Mouse (Mus musculus): ENCODE results near the gene Glra4.

Gene Glra4

DNA sequence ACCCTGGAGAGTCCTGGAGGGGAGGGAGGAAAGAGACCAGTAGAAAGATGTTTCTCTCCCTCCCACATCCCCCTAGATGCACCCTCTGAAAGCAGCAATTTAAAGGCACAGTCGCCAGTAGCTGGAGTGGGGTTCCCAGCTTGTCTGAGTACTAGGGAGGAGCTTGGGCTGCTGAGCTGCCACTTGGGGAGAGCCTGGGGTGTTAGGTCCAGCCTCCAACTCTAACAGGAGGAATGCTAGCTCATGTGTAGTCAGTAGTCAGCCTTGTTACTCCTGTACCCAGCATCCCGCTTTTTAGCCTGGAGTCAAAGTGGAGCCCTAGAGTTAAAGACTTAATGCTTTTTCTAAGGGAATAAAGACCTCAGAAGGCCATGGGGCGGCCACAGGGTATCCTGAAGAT lies at the start of gene Glra4:
Glra4 (minus strand) TSS at position 101 of the 400 bp plus-strand sequence.
- DNase-seq = no peak

GRCm38 (mm10) chrX:136828610-136829009 lies 48.7 kb upstream of the Glra4 start:
- no peak for DNase-seq

DNA sequence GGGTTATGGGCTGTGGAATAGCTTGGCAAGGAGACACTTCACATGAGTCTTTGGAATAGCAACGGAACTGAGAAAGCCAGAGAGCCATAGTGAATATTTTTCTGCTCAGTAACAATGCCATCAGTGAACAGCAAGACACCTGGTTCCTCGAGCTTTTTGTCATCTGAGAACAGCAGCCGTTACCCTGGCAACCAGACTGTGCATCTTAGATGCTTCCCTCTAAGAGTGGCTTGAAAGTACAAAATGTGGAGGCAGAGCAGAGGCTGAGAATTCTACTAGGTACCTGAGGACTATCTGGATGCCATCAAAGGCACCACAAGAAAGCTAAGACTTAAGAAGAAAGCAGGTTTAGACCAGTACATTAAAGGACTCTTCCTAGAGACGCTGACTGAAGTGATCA lies 45.1 kb upstream of the Glra4 start:
- DNase-seq = no peak

DNA sequence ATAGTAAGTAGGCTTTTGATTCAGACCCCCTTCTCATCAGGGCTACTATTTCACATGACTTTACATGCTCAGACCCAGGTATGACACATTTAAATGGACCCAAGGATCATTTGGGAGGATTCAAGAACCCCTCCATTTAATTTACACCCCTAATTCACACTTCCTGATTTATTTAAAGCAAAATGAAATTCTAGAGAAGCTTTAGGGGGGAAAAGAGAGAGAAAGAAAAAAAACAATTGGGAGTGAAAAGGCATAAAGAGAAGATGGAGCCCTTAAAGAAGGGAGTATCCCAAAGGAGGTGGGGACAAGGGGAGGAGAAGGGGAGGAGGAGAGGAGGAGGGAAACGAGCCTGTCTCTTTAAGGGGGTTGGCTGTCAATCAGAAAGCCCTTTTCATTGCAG lies 42.4 kb upstream of the Glra4 start, which contains the start of gene Plp1:
Plp1 (plus strand) TSS at position 301 of the 400 bp plus-strand sequence.
- DNase-seq = no peak

DNA sequence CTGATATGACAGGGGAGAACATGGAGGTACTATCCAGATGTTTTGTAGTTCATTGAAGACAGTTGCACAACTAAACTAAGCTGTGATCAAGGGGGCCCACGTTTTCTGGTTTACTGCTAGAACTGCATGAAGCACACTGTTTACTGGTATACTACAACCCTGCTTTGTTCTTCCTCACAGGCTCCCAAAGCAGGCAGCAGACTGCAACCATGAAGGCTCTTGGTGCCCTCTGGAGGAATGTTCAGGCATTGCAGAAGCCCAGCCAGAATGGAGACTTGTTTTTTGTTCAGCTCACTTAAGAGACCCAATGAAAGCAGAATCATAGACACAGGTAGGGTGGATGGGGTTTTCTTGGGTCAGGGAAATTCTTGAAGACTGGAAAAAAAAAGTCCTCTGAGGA lies 40.3 kb upstream of the Glra4 start:
- peak; percentile 53 to 63 for DNase-seq

DNA sequence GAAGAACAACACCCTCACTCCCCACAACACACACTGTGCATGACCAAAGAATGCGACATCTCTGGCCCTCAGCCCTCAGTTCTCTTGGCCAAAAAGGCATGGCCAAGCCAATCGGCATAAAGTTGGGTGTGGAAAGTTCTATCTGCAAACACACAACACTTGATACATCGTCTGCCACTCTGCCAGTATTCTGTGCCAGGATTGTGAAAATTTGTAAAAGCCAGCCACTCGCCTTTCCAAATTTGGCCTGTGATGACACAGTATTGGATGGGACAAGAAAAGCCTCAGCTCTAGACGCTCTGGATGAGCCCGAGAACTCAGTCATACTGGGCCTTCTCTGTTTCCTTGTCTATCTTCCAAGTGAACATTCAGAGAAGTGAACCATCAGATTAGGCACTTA lies 39.8 kb upstream of the Glra4 start:
- DNase-seq = no peak

- DNase-seq = no peak
Measured at GRCm38 (mm10) chrX:136797223-136797622, 17.3 kb upstream of the Glra4 start.

DNA sequence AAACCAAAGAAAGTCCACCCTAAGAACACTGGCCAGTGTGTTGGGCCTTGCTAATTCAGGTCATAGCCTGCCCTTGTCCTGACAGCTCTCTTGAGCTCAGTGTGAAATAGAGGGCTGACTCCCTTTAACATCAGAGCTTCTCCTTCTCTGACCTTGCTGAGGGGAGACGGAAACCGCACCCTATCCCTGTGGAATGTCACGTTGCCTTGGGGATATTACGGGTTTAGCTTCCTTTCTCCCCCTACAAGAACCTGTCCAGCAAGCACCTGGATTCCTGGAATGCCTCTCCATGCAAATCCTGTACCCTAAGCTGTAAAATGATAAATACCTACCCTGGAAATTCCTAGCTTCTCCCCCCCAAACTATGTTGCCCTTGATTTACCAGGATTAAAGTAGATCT lies 9.5 kb upstream of the Glra4 start:
- no peak for DNase-seq

GRCm38 (mm10) chrX:136779262-136779661 lies 679 bp downstream of the Glra4 start:
- DNase-seq = no peak

DNA sequence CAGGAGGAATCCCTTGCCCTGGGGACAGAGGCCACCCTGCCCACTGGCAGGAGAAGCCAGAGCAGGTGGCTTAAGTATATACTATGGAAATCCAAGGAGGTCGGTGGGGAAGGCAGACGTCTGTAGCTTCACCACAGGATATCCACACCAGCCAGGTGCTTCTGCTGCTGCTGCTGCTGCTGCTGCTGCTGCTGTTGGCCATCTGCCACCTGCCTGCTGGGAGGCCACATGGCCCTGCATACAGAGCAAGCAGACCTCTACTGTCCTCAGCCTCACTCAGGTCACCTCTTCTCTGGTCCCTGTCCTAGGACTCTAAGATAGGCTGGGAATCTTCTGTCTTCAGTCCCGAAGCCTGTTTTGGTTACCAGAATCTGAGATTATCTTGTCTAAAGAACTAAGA lies 1.9 kb downstream of the Glra4 start:
- no peak for DNase-seq

DNA sequence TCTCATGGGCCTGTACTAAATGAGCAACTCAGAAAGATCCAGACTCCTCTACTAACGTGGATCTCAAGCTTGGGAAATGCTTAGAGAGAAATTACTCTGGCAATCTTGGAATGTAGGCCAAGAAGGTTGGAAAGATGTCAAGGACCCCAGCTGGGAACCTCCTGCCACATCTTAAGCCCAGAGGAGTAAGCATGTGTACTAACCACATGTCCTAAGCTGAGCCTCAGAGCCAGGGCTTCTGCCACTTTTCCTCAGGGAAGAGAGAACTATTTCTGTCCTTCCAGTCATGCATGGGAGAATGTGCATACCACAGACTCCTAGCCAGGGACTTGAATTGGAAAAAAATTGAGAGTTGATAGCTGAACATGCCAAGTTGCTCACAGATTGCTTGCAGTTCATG lies 6.9 kb downstream of the Glra4 start:
- DNase-seq = no peak

GRCm38 (mm10) chrX:136761103-136762074 lies 18.6 kb downstream of the Glra4 start:
- peak; percentile 1 to 12 for DNase-seq

DNA sequence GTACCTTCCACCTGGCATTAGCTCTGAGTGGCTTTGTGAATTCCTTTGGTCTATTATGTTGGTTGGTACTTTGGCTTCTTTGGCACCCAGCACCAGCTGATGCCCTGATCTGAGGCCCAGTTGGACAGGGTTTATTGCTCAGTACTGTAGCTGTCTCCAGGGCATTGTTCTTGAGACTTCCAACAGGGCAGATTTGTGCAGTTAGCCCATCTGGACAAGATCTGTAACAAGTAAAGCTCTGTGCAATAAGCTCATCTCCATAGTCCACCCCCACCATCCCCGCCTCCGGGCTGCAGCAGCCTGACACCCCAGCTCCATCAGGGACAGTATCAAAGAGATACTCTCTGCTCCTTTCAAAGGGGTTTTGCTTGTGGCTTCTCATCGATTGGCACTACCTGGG lies 24.5 kb downstream of the Glra4 start:
- no peak for DNase-seq

DNA sequence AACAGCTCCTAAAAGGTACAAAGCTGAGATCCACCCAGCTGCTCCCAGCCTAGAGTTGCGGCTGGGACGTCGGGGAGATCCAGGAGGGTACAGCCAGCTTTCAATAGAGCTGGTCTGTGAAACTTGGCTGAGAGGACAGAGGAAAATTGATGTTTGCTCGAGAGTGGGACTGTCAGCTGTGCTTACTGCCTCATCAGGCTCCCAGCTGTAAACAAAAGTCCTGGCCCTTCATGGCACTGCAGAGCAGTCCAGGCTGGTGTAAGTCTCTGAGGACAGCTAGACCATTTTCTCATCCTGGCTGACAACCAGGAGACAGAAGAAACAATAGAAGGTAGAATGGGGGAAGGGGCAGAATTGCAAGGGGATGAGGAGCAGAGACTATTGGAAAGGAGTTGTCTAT lies 30.6 kb downstream of the Glra4 start:
- DNase-seq = no peak

DNA sequence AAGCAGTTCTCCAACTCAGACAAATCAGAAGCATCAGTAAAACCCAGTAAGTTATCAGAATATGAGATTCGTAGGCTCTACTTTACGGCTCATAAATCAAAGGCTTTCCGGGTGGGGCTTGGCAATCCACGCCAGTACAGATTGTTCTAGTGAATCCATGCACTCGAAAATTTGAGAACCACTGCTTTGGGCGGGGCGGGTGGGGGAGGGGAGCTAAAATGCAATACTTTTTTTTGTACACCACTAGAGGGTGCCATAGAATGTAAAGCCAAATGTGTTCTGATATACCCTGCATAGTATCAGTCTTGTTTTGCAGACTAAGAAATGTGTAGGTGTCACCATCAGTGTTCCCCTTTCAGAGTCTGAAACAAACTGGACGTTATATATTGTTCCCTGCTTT lies 35.3 kb downstream of the Glra4 start:
- no peak for DNase-seq

GRCm38 (mm10) chrX:136743459-136743858 lies 36.5 kb downstream of the Glra4 start, which contains the start of gene Morf4l2:
TSS of gene Morf4l2 (minus strand) at chrX:136743690.
- no peak for DNase-seq

- peak; percentile 34 to 57 for DNase-seq
Measured at GRCm38 (mm10) chrX:136742661-136743103, 37.3 kb downstream of the Glra4 start.

- peak in 1 of 2 experiments; percentile 24 for DNase-seq
Measured at GRCm38 (mm10) chrX:136742241-136742640, 37.7 kb downstream of the Glra4 start.

DNA sequence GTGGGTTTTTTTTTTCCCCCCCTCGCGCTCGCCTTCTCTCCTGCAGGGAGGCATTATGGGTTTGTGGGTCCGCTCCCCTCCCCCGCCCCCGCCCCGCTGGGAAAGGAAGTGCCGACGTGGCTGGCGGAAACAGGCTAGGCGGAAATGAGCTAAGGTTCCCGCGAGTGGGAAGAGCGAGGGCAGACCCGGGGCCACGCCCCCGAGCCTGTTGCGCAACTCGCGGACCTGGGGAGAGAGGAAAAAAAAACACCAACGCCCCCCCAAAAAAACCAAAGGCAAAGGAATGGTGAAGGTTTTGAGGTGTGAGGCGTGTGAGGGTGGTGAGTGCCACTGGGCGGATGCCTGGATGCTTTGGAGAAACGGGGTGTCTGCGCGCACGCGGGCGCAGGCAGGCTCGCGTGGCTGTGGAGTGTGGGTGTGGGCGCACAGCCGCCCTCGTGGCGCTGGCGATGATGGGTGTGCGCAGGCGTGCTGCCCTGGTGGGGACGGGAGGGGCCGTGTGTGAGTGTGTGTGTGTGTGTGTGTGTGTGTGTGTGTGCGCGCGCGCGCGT lies 38.2 kb downstream of the Glra4 start:
- DNase-seq = peak; percentile 83 to 84

- DNase-seq = peak; percentile 87 to 92
Measured at GRCm38 (mm10) chrX:136740791-136741650, 38.9 kb downstream of the Glra4 start.

DNA sequence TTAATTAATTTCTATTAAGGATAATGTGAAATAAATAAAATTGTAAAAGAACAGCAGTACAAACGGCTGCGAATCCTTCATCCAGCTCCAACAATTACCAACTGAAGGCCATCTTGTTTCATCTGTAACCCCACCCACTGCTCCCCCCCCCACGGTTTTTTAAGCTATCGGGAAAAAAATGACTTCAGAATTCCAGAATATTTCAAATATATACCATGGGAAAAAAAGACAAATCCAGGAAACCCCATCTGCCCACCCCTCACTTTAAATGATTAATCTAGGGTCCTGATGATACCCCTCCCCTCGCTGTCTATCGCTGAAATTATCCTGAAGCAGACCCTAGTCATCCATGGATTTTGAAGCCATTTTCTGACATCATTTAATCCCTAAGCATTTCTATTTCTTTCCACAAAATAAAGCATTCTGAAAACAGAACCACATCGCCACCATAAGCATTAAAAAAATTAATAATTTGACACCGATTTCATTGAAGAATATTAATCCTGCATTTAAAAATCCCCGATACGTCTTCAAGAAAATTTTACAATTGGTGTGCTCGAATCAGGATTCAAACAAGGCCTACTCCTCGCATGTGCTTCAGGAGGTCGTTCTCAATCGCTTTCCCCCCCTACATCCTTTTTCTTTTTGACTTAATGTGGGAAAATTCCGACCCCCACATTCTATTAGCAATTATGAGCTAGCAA lies 39.7 kb downstream of the Glra4 start:
- no peak for DNase-seq

GRCm38 (mm10) chrX:136732016-136732415 lies 47.9 kb downstream of the Glra4 start:
- DNase-seq = no peak
